Comparison of ENCODE assay signal across 9 mouse cellular contexts in genomic region chr1:127537204-127538038, GRCm38 (mm10).
DNase-seq lines count a peak whose midpoint lies in the region; ATAC-seq lines count a peak whose summit lies in the region.
"Had no signal": no experiment of that assay in that cellular context is flagged by ENCODE, and none has a peak within 500 bp of the region (broad histone marks: within the 10 kb centered on the region; RNA-seq: fewer than 3 reads in every experiment).

No protein-coding gene starts in this region.

- no peaks in the 10 kb centered on the region for H3K36me3 ChIP-seq in hindbrain, embryonic 11.5 days (ENCODE audit: control insufficient read depth, insufficient read depth, low read length)
- no peaks in the 10 kb centered on the region for H3K36me3 ChIP-seq in limb, embryonic 15.5 days
- no peaks in the 10 kb centered on the region for H3K36me3 ChIP-seq in stomach, embryonic 16.5 days (ENCODE audit: control insufficient read depth, insufficient read depth, low read length)
- H3K36me3 ChIP-seq: liver, embryonic 15.5 days had no signal

- peaks cover 22% of the 10 kb centered on the region for H3K27me3 ChIP-seq in hindbrain, embryonic 11.5 days (ENCODE audit: control insufficient read depth, insufficient read depth, low read length)
- peaks cover 6% of the 10 kb centered on the region; the same call in 1 of the 2 replicates for H3K27me3 ChIP-seq in limb, embryonic 15.5 days
- H3K27me3 ChIP-seq in stomach, embryonic 16.5 days (ENCODE audit: control insufficient read depth, insufficient read depth, low read length), result no peaks in the 10 kb centered on the region
- H3K27me3 ChIP-seq: liver, embryonic 15.5 days had no signal

- peak overlapping the region; percentile 56 for H3K9ac ChIP-seq in hindbrain, embryonic 11.5 days (ENCODE audit: low read depth, low read length)
- no peak overlapping the region for H3K9ac ChIP-seq in limb, embryonic 15.5 days
- H3K9ac ChIP-seq in stomach, embryonic 16.5 days (ENCODE audit: low read length), result peak overlapping the region; percentile 5; the same call in 1 of the 2 replicates
- H3K9ac ChIP-seq: liver, embryonic 15.5 days had no signal

- no peaks in the 10 kb centered on the region for H3K9me3 ChIP-seq in hindbrain, embryonic 11.5 days (ENCODE audit: control insufficient read depth, low read length)
- H3K9me3 ChIP-seq in limb, embryonic 15.5 days, result no peaks in the 10 kb centered on the region
- no peaks in the 10 kb centered on the region for H3K9me3 ChIP-seq in stomach, embryonic 16.5 days (replicated peaks; ENCODE audit: control insufficient read depth, low read length)
- H3K9me3 ChIP-seq: liver, embryonic 15.5 days had no signal

- 7% methylated on average over 17 of the region's 17 CpGs for WGBS in hindbrain, embryonic 11.5 days
- 13% methylated on average over 17 of the region's 17 CpGs for WGBS in limb, embryonic 15.5 days
- WGBS in stomach, embryonic 16.5 days, result 14% methylated on average over 17 of the region's 17 CpGs

- ATAC-seq in hindbrain, embryonic 11.5 days (ENCODE audit: low FRiP score), result peak; percentile 79
- ATAC-seq in limb, embryonic 15.5 days (ENCODE audit: insufficient number of reproducible peaks, low FRiP score, low TSS enrichment, low read depth), result peak; percentile 56; the same call in 1 of the 2 replicates
- no peak for ATAC-seq in stomach, embryonic 16.5 days (ENCODE audit: insufficient read depth, low FRiP score)

- H3K4me2 ChIP-seq in hindbrain, embryonic 11.5 days (replicated peaks; ENCODE audit: low read depth, low read length), result peak overlapping the region; percentile 30
- H3K4me2 ChIP-seq in limb, embryonic 15.5 days, result peak overlapping the region; percentile 35
- peak overlapping the region; percentile 43 for H3K4me2 ChIP-seq in stomach, embryonic 16.5 days (ENCODE audit: low read depth, low read length)
- H3K4me2 ChIP-seq: liver, embryonic 15.5 days had no signal

- H3K4me1 ChIP-seq in hindbrain, embryonic 11.5 days (replicated peaks; ENCODE audit: control insufficient read depth, insufficient read depth, low read length), result peaks cover 8% of the 10 kb centered on the region; the same call in 1 of the 2 replicates
- H3K4me1 ChIP-seq in limb, embryonic 15.5 days, result peaks cover 14% of the 10 kb centered on the region
- H3K4me1 ChIP-seq in stomach, embryonic 16.5 days (ENCODE audit: control insufficient read depth, insufficient read depth, low read length), result peaks cover 7% of the 10 kb centered on the region; the same call in 1 of the 2 replicates
- H3K4me1 ChIP-seq: liver, embryonic 15.5 days had no signal

- H3K4me3 ChIP-seq in hindbrain, embryonic 11.5 days (ENCODE audit: low read depth, low read length), result peak overlapping the region; percentile 16
- peak overlapping the region; percentile 11; the same call in 1 of the 2 replicates for H3K4me3 ChIP-seq in limb, embryonic 15.5 days
- H3K4me3 ChIP-seq in stomach, embryonic 16.5 days (replicated peaks; ENCODE audit: low read length), result 0 out of 2 replicates have a peak overlapping the region, but pooled peaks have one; percentile 0
- H3K4me3 ChIP-seq: liver, embryonic 15.5 days had no signal

- peak overlapping the region; percentile 89 for H3K27ac ChIP-seq in hindbrain, embryonic 11.5 days (ENCODE audit: low read depth, low read length)
- H3K27ac ChIP-seq in limb, embryonic 15.5 days, result no peak overlapping the region
- no peak overlapping the region; the same call in 1 of the 2 replicates for H3K27ac ChIP-seq in stomach, embryonic 16.5 days (ENCODE audit: low read length)
- H3K27ac ChIP-seq: liver, embryonic 15.5 days had no signal

- DNase-seq in cerebellum, postnatal 10 days, result peak; percentile 39 to 62
- no peak for DNase-seq in cerebellum, adult 11 months
- DNase-seq in brain, adult 2 months (ENCODE audit: low read depth, low spot score), result peak; percentile 65
- peak; percentile 74 for DNase-seq in hindbrain, embryonic 11.5 days (ENCODE audit: low spot score)
- no peak for DNase-seq in lung, postnatal 4 days
- DNase-seq in kidney, adult 18-20 months, result no peak

Comparison
In these comparisons a context has a peak if more than half of its experiments do, and no peak if none do; other contexts are left out.
1. DNase-seq: peak in cerebellum, postnatal 10 days (2 of 2), brain, adult 2 months (single experiment) and hindbrain, embryonic 11.5 days (single experiment); none in cerebellum, adult 11 months (single experiment), lung, postnatal 4 days (0 of 2) and kidney, adult 18-20 months (single experiment).
2. Peak in every context shown above with its lines, with median percentiles within 50 percentile points of each other: H3K4me2 ChIP-seq and H3K4me3 ChIP-seq.